Mouse (Mus musculus): ENCODE data around the gene Aldh16a1. TPM values are rescaled to one million over a fixed set of nuclear protein-coding genes. Genes with fewer than 3 reads are reported as not detected.
"Not testable (repeated sequence)": the region's sequence is repeated elsewhere in the genome, so short reads cannot be mapped to it uniquely, and the experiment has no call there.

Gene Aldh16a1
- total RNA-seq, 2 experiments from 2014 or later, result 12.2 to 17.3 TPM

DNA sequence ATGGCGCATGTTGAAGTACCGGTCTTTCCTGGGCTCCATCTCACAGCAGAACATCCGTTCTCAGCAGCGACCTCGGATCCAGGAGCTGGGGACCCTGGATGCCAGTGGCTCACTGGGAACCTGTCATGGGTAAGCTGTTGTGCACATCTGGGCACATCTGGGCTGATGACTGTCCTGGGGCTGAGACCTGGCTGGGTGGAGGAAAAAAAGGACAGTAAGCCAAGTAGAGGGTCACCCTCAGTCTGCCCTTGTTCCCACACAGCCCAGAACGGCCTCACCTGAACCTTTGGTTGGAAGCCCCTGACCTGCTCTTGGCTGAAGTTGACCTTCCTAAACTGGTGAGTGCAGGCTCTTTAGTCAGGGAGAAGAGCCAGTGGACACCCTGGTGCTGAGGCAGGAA is 4.6 kb upstream of the Aldh16a1 start:
- no peak for DNase-seq (ENCODE audit: low spot score in 2 of 2)

DNA sequence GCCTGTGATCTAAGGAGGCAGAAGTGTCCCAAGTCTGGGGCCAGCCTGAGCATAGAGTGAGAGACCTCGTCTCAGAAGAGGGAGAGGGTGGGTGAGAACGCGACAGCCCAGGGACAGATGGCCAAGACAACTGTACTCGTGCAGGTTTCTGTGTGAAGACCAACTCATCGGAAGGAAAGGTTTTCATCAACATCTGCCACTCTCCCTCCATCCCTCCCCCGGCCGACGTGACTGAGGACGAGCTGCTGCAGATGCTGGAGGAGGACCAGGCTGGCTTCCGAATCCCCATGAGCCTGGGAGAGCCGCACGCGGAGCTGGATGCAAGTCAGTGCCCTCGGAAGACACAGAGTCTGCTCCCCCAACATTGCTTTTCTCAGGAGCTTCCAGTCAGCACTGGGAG is 3.1 kb upstream of the Aldh16a1 start:
- peak in 1 of 2 experiments; percentile 24 for DNase-seq (ENCODE audit: low spot score in 2 of 2)

- no peak for DNase-seq (ENCODE audit: low spot score in 2 of 2)
These were observed 1.8 kb upstream of the Aldh16a1 start for GRCm38 (mm10) chr7:45156206-45156605.

- no peak for DNase-seq (ENCODE audit: low spot score in 2 of 2)
These were observed 1.2 kb upstream of the Aldh16a1 start for GRCm38 (mm10) chr7:45155590-45155989.

DNA sequence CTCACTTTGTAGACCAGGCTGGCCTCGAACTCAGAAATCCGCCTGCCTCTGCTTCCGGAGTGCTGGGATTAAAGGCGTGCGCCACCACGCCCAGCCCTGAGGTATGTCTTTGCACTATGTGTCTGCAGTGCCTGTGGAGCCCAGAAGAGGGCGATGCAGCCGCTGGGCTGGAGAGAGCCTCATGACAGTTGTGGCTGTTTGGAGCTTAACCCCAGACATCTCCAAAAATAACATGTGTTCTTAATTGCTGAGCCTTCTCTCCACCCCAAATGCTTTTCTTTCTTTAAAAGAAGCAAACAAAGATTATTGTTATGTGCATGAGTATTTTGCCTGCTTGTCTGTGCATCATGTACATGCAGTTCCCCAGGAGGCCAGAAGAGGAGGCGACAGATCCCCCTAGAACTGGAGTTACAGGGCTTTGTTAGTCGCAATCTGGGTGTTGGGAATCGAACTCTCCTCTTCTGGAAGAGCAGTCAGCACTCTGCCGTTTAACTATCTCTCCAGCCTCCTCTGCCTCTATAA is 670 bp upstream of the Aldh16a1 start:
- peak; percentile 62 to 64 for DNase-seq (ENCODE audit: low spot score in 2 of 2)

- DNase-seq (ENCODE audit: low spot score in 2 of 2), result no peak
These were observed 798 bp downstream of the Aldh16a1 start for GRCm38 (mm10) chr7:45153586-45153985.

DNA sequence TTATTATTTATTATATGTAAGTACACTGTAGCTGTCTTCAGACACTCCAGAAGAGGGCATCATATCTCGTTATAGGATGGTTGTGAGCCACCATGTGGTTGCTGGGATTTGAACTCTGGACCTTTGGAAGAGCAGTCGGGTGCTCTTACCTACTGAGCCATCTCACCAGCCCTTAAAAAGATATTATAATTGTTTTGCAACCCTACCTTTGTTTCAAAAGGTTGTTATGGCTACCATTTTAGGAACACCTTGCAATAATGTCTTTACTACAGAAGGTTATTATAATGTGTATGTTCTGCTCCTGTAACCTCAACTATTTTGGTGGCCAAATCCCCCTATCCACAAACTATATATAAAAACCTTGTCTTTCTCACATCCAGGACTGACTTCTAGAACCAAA is 1.3 kb downstream of the Aldh16a1 start:
- DNase-seq (ENCODE audit: low spot score in 2 of 2), result not testable (repeated sequence)

DNA sequence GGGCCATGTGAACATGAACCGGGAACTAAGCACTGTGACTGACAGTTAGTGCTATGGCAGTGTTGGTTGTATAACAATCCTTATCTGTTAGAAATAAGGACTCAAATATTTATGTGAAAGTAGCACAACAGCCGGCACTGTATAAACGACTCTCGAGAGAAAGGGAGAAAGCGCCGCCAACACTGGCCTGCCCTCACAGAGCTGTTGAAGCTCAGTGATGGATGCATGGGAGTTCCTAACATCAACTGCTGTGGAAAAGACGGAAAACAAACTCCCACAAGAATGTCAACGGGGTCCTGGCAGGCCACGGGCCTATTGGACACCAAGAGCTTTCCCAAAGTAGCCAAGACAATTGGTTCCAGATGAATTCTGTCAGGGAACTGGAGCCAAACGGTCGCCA is 3.1 kb downstream of the Aldh16a1 start:
- no peak for DNase-seq (ENCODE audit: low spot score in 2 of 2)

- no peak for DNase-seq (ENCODE audit: low spot score in 2 of 2)
These were observed 4.1 kb downstream of the Aldh16a1 start for GRCm38 (mm10) chr7:45150321-45150720.

DNA sequence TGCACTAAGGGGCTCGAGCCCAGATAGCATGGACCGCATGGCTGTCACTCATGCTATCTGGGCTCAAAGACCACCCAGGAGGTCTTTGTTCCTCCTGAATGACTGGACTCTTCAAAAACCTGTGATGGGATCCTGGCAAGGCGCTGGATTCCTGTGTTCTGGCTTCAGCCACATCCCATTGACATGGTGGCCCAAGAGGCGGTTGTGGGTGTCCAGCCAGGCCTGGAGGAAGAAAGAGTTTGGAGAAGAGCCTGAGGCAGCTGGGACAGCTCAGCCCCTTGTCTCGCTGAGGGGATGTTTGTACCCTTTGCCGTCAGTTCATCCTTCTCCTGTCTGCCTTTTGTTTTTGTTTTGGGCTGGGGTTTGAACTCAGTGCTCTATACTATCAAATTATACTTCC is 4.8 kb downstream of the Aldh16a1 start:
- no peak for DNase-seq (ENCODE audit: low spot score in 2 of 2)

- no peak for DNase-seq (ENCODE audit: low spot score in 2 of 2)
These were observed 5.8 kb downstream of the Aldh16a1 start for GRCm38 (mm10) chr7:45148534-45149098.

- no peak for DNase-seq (ENCODE audit: low spot score in 2 of 2)
These were observed 6.5 kb downstream of the Aldh16a1 start for GRCm38 (mm10) chr7:45147899-45148298.

DNA sequence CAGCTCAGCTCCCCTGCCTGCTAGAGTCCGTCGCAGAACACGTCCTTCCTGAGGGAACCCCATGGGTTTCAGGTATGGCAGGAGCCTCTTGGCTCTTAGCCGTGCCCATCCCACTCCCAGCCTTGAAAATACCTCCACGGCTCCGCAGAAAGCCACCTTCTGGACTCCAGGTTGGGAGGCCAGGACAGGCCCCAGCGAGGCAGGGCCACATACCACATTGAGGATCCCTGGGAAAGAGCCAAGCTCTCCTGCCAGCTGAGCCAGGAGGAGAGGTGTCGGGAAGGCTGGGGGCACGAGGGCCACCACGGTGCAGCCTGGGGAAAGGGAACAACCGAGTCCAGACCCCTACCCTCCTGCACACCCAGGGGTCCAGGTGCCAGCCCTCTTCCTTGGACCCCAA is 7.1 kb downstream of the Aldh16a1 start:
- DNase-seq (ENCODE audit: low spot score in 2 of 2), result no peak

DNA sequence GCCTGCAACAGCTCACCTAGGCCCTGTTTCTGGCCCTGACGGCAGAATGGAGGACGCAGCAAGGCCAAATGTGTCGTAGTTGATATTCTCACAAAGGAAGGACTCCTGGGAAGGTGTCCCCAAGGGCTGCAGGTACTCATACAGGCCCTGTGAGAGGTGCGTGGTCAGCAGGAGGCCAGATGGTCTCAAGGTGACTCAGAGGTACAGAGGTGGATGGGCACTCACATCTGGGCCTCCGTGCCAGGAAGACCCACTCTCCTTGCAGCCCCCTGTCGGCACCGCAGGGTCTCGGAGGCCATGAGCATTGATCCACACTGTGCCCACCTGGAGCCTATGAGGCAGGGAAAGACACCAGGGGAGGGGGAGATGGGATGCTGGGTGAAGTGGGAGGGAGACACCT is 8.9 kb downstream of the Aldh16a1 start:
- no peak for DNase-seq (ENCODE audit: low spot score in 2 of 2)

- no peak for DNase-seq (ENCODE audit: low spot score in 2 of 2)
These were observed 9.8 kb downstream of the Aldh16a1 start for GRCm38 (mm10) chr7:45144368-45145174.

GRCm38 (mm10) chr7:45141914-45142313 is 12.5 kb downstream of the Aldh16a1 start:
- no peak for DNase-seq (ENCODE audit: low spot score in 2 of 2)

DNA sequence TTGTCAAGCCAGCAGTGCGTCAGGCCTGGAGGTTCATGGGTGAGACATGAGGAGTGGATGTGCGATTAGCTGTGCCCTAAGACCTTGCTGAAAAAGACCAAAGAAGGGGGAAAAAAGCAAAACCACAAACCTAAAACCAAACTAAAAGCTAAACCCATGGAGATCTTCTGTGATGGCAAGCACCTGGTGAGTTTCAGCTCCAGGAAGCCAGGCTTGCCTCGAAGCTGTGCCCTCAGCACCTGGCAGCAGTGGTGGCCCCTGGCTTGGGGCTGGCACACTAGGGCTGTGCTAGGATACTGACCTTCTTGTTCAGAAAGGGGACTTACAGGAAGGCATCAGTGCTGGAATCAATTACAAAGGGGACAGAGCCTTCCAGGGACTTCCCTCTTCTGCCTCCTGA is 13.1 kb downstream of the Aldh16a1 start:
- no peak for DNase-seq (ENCODE audit: low spot score in 2 of 2)

DNA sequence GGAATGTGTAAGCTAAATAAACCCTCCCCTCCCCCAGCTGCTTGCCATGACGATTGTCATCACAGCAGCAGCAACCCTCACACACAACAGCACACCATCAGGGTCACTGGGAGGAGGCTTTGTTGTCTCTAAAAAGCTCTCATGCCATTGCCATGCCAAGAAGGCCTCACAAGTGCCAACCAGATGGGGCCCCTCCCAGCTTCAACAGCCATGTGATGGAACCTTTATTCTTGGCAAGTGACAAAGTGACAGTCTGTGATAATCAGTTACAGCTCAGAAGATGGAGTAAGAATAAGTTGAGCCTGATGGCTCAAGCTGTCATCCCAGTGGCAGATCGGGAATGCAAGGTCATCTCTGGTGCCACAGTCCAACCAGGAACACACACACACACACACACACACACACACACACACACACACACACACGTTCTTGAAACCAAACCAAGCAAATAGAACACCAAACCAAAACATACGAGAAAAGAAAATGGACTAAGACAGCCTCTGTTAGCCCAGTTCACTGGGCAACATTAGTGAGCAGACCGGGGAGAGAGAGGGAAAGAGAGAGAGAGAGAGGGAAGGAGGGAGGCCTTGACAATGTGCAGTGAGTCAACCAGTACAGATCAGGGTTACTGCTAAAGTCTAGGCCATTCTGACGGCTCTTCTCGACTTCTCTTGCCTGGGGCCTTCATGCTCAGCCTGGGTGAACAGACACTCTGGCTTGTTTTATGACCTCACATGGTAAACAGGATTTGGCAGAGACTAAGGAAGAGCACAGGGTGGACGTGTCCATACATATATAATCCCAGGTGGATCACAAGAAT is 14.3 kb downstream of the Aldh16a1 start:
- no peak for DNase-seq (ENCODE audit: low spot score in 2 of 2)

GRCm38 (mm10) chr7:45138403-45138802 is 16.0 kb downstream of the Aldh16a1 start:
- no peak for DNase-seq (ENCODE audit: low spot score in 2 of 2)

GRCm38 (mm10) chr7:45137171-45138006 is 17.0 kb downstream of the Aldh16a1 start:
- no peak for DNase-seq (ENCODE audit: low spot score in 2 of 2)

DNA sequence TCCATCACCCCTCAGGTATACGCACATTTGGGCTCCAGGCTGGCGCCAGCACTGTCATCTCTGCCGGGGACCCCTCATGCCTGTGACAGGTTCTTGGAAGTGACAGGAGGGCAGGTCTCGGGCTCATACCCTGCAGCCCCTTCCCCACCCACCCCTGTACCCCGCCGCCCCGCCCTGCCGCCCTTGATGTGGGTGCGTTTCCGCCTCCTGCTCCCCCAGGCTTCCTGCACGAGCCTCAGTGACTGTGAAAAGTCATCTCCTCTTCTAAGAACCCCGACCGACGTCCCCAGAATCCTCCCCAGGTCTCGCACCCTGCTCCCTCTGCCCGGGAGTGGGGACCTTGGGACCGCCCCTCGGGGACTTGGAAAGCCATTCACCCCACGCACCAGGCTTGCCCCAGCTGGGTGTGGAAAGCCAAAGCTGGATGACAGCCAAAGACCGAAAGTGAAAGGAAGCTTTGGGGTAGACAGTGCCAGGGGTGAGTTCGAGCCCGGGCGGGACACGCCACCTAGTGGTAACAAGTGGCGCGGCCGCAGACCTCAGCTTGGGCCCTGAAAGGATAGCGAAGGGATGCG is 18.3 kb downstream of the Aldh16a1 start, which contains the start of the genes Gm45713 and Flt3l:
TSS of gene Gm45713 (minus strand) at position 239 of the 575 bp plus-strand sequence.
TSS of gene Flt3l (minus strand) at position 440 of the 575 bp plus-strand sequence.
- peak; percentile 90 to 93 for DNase-seq (ENCODE audit: low spot score in 2 of 2)

Data from layer of hippocampus, postnatal 10 days (tissue).